ENCODE assay signal across 8 mouse cellular contexts in genomic region chrX:168672913-168673524, GRCm38 (mm10). TPM values are rescaled to one million over a fixed set of nuclear protein-coding genes. Genes with fewer than 3 reads are reported as not detected.
DNase-seq lines count a peak whose midpoint lies in the region; ATAC-seq and TF ChIP-seq lines count a peak whose summit lies in the region.

No protein-coding gene starts in this region.

- no peak for ATAC-seq in forebrain, postnatal 0 days
- ATAC-seq in liver, embryonic 13.5 days (ENCODE audit: low read depth): no peak

- H3K27ac ChIP-seq in forebrain, postnatal 0 days (ENCODE audit: low read depth, low read length): peak overlapping the region; percentile 87
- peak overlapping the region; percentile 95 for H3K27ac ChIP-seq in liver, embryonic 13.5 days

- no peaks in the 10 kb centered on the region for H3K79me3 ChIP-seq in C2C12 (ENCODE audit: low read depth)

- H3K4me2 ChIP-seq in forebrain, postnatal 0 days (ENCODE audit: low read depth): peak overlapping the region; percentile 72
- H3K4me2 ChIP-seq in liver, embryonic 13.5 days: peak overlapping the region; percentile 81

- H3K4me3 ChIP-seq in C2C12 (ENCODE audit: insufficient read depth, poor library complexity, severe bottlenecking): peak overlapping the region; percentile 60
- H3K4me3 ChIP-seq in forebrain, postnatal 0 days (ENCODE audit: low read depth, low read length): peak overlapping the region; percentile 52
- peak overlapping the region; percentile 67 for H3K4me3 ChIP-seq in liver, embryonic 13.5 days (replicated peaks)

- H3ac ChIP-seq in C2C12 (ENCODE audit: control insufficient read depth, insufficient read length, low read depth): peak overlapping the region; percentile 78

- no peaks in the 10 kb centered on the region for H3K9me3 ChIP-seq in forebrain, postnatal 0 days (ENCODE audit: low read length)
- H3K9me3 ChIP-seq in liver, embryonic 13.5 days (replicated peaks): no peaks in the 10 kb centered on the region

- peaks cover 5% of the 10 kb centered on the region for H3K79me2 ChIP-seq in C2C12 (ENCODE audit: control insufficient read depth, insufficient read depth)

- H3K36me3 ChIP-seq in C2C12 (ENCODE audit: control insufficient read depth, insufficient read depth): peaks cover 12% of the 10 kb centered on the region
- H3K36me3 ChIP-seq in forebrain, postnatal 0 days (ENCODE audit: insufficient read depth): no peaks in the 10 kb centered on the region
- peaks cover 22% of the 10 kb centered on the region for H3K36me3 ChIP-seq in liver, embryonic 13.5 days

- H3K27me3 ChIP-seq in C2C12 (ENCODE audit: control insufficient read depth, insufficient read depth, insufficient read length): no peaks in the 10 kb centered on the region
- H3K27me3 ChIP-seq in forebrain, postnatal 0 days (ENCODE audit: insufficient read depth, low read length): no peaks in the 10 kb centered on the region
- H3K27me3 ChIP-seq in liver, embryonic 13.5 days: no peaks in the 10 kb centered on the region

- WGBS in forebrain, postnatal 0 days: 25% methylated on average over 31 of the region's 31 CpGs
- WGBS in liver, embryonic 13.5 days (ENCODE audit: insufficient replicate concordance): 17% methylated on average over 31 of the region's 31 CpGs

- H3K4me1 ChIP-seq in forebrain, postnatal 0 days (ENCODE audit: insufficient read depth): no peaks in the 10 kb centered on the region
- 0 out of 2 replicates have a peak, but pooled peaks cover 3% of the 10 kb centered on the region for H3K4me1 ChIP-seq in liver, embryonic 13.5 days (replicated peaks)

- peak; percentile 82 for DNase-seq in kidney, adult 9 months
- DNase-seq in kidney, postnatal 36 days: no peak
- DNase-seq in R1 (ENCODE audit: low read depth, low spot score): peak; percentile 2
- no peak for DNase-seq in forebrain, postnatal 0 days
- DNase-seq in liver, embryonic 13.5 days: no peak
- peak; percentile 11 to 62 for DNase-seq in spleen, postnatal 4 days (ENCODE audit: low spot score in 2 of 2)
- DNase-seq in ovary, adult 18-20 months (ENCODE audit: low spot score): no peak

- TF ChIP-seq CTCF in C2C12 (IDR thresholded peaks at IDR 0.05; ENCODE audit: control insufficient read depth, insufficient read depth, insufficient read length): no peak
- no peak for TF ChIP-seq CTCF in forebrain, postnatal 0 days (IDR thresholded peaks at IDR 0.05; ENCODE audit: low read depth)

- peak overlapping the region; percentile 75 for H3K9ac ChIP-seq in forebrain, postnatal 0 days
- H3K9ac ChIP-seq in liver, embryonic 13.5 days: peak overlapping the region; percentile 77

TF ChIP-seq in C2C12, 6 proteins besides CTCF, POLR2A, EP300 and RAD21:
- TF ChIP-seq MAX (IDR thresholded peaks at IDR 0.05) (peak; percentile 21), MYOD1 (IDR thresholded peaks at IDR 0.05; ENCODE audit: control insufficient read depth, insufficient read length, low read depth) (no peak)

RNA-seq across cellular contexts. Expression of gene Msl3, which starts 0.7 kb away (rescaled TPM):
- polyA plus RNA-seq in C2C12 (2012; fragmentation: generic; extraction: Trizol): 17.6 TPM
- total RNA-seq in forebrain, postnatal 0 days (2014; rRNA removed): 24.0 and 27.3 TPM in 2 replicates
- polyA plus RNA-seq in forebrain, postnatal 0 days (2015; fragmentation: Nextera tagmentation; extraction: Ambion mirVana): 14.0 and 14.2 TPM in 2 replicates
- polyA plus RNA-seq in liver, embryonic 13.5 days (2015; fragmentation: Nextera tagmentation; extraction: Ambion mirVana): 18.3 and 22.8 TPM in 2 replicates

Comparison
In these comparisons a context has a peak if more than half of its experiments do, and no peak if none do; other contexts are left out.
1. DNase-seq: peak in kidney, adult 9 months (single experiment), R1 (single experiment) and spleen, postnatal 4 days (2 of 2); none in kidney, postnatal 36 days (0 of 2), forebrain, postnatal 0 days (single experiment), liver, embryonic 13.5 days (single experiment) and ovary, adult 18-20 months (single experiment).
2. Peak in every context shown above with its lines, with median percentiles within 50 percentile points of each other: H3K4me3 ChIP-seq.